Mouse (Mus musculus): Measurements from ENCODE around the gene Gm29776.

- TF ChIP-seq CTCF (conservative IDR thresholded peaks at IDR 0.05; ENCODE audit: low read length) (no peak), POU5F1 (IDR thresholded peaks at IDR 0.05; ENCODE audit: borderline replicate concordance, low read length) (no peak)
Measured at GRCm38 (mm10) chr14:54646455-54646854, 52.2 kb downstream of the Gm29776 start.
